Mouse (Mus musculus): ENCODE data around the gene Tbl1xr1. TPM values are rescaled to one million over a fixed set of nuclear protein-coding genes. Genes with fewer than 3 reads are reported as not detected.

The Tbl1xr1 gene
- polyA plus RNA-seq, 1 experiment from 2014 or later, result 12.9 TPM

DNA sequence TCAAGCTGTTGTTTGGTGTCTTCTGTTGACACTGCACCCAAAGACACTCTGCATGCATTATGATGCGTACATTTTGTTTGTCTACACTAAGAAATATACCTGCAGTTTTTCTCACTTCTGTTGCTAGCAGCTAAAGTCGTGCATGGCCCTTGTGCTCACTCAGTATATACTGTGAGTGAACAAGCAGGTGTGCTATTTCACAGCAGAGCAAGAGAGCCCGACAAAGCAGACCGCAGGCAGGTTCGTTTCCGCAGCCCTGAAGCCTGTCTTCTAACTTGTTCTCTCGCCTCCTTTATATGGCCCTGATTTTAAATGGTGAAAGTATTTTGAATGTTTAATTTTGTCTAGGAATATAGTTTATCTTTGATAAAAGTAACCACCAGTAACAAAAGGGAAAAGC lies 57.2 kb downstream of the Tbl1xr1 start:
- Histone ChIP-seq H3K27me3 (replicated peaks) (no peaks in the 10 kb centered on the region), H3K4me2 (replicated peaks) (no peak overlapping the region), H3K4me1 (replicated peaks) (no peaks in the 10 kb centered on the region), H3K9ac (no peak overlapping the region), H3K9me3 (no peaks in the 10 kb centered on the region), H3K4me3 (replicated peaks) (no peak overlapping the region), H3K27ac (no peak overlapping the region), H3K36me3 (no peaks in the 10 kb centered on the region)
- no peak for ATAC-seq
- 77% methylated on average over 7 of the region's 7 CpGs for WGBS

DNA sequence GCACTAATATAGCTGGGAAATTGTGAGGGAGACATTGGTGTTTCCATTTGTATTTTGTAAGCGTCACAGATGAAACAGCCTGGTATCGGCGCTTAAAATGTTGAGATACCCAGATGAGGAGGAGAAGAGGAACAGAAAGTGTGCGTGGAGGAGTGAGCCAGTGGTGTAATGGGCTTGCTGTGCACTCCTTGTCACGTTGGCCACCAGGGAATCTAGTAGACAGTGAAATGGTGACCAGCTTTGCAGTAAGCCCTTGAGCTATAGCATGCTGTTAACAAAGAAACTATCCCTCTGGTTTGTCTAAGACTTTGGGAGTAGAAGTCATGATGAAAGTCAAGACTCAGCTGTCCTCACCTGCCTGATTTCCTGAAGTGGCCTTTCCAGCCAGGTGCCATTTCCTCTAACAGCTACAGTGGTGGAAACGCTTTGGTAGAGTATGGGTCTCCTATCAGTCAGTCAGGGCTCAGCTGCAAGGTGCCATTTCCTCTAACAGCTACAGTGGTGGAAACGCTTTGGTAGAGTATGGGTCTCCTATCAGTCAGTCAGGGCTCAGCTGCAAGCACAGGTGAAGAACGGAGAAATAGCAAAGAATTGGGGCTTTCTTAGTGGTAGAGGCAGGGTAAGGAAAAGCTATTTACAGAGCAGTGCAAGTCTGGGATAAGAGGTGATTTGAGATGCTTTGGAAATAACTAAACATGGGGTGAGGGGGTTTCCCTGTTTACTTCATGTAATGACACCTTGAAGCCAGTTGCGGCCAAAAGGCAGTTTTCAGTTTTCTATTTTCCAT lies 61.5 kb downstream of the Tbl1xr1 start:
- no peak overlapping the region for H3K27ac ChIP-seq

DNA sequence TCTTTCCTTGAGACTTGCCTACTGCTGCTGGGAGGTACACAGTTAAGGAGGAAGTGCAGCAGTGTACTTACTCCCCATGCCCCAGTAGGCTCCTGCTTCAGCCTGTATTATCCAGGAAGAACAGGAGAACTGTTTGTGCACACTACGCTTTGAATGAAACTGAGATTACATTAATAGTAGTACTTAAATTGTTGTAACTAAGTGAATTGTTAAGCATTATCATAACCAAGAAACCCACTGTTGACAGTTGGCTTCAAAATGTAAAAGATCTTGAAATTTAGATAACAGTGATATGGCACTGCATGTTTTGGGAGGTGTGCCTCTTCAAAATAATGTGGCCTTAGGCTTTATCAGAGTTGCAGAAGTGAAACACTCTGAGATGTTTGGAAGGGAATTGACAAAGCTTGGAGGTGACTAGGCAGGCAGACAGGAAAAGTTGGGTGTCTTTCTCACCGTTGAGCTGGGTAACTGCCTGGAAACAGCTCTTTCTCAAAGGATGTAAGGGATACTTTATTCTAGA lies 62.2 kb downstream of the Tbl1xr1 start:
- no peak overlapping the region for H3K27ac ChIP-seq
- no peak overlapping the region for H3K9ac ChIP-seq
- no peaks in the 10 kb centered on the region for H3K27me3 ChIP-seq (replicated peaks)
- 74% methylated on average over 2 of the region's 2 CpGs for WGBS
- H3K4me1 ChIP-seq (replicated peaks), result no peaks in the 10 kb centered on the region
- H3K4me3 ChIP-seq (replicated peaks), result no peak overlapping the region
- H3K4me2 ChIP-seq (replicated peaks), result no peak overlapping the region
- H3K9me3 ChIP-seq, result no peaks in the 10 kb centered on the region
- no peaks in the 10 kb centered on the region for H3K36me3 ChIP-seq
- ATAC-seq, result no peak

More for the DNA sequence above, 61.5 kb downstream of the Tbl1xr1 start:
- H3K9ac ChIP-seq, result no peak overlapping the region
- no peaks in the 10 kb centered on the region for H3K36me3 ChIP-seq
- no peaks in the 10 kb centered on the region for H3K9me3 ChIP-seq
- H3K4me3 ChIP-seq (replicated peaks), result no peak overlapping the region
- no peak for ATAC-seq
- H3K4me2 ChIP-seq (replicated peaks), result no peak overlapping the region
- no peaks in the 10 kb centered on the region for H3K4me1 ChIP-seq (replicated peaks)
- 87% methylated on average over 9 of the region's 9 CpGs for WGBS
- H3K27me3 ChIP-seq (replicated peaks), result no peaks in the 10 kb centered on the region

DNA sequence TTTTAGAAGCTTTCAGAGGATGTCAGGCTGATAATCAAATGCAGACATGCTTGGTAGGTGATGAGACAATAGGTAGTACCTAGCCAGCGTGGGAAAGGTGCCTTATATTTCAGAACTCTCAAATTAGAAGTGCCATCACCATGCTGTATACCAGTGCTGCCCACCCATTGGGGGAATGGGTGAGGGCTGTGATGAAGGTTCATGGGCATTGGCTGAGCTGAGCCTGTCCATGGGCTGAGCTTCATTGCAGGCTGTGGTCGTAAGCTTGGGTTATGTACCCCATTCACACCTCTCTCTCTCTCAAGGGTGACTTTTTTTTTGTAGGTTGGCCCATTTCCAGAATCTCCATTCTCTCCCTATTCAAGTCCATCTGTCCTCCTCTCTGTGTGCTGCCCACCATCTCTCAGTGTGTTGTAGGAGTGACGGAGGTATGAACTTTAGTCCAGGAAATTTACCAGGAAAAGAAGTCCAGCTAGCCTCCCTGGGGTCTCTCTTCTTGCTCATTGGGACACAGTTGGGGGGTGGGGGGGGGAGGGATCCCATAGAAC lies 63.7 kb downstream of the Tbl1xr1 start:
- Histone ChIP-seq H3K27me3 (replicated peaks) (no peaks in the 10 kb centered on the region), H3K27ac (no peak overlapping the region), H3K36me3 (no peaks in the 10 kb centered on the region), H3K4me3 (replicated peaks) (no peak overlapping the region), H3K9ac (no peak overlapping the region), H3K4me1 (replicated peaks) (no peaks in the 10 kb centered on the region), H3K9me3 (no peaks in the 10 kb centered on the region), H3K4me2 (replicated peaks) (no peak overlapping the region)
- WGBS, result 81% methylated on average over 3 of the region's 3 CpGs
- ATAC-seq, result no peak

DNA sequence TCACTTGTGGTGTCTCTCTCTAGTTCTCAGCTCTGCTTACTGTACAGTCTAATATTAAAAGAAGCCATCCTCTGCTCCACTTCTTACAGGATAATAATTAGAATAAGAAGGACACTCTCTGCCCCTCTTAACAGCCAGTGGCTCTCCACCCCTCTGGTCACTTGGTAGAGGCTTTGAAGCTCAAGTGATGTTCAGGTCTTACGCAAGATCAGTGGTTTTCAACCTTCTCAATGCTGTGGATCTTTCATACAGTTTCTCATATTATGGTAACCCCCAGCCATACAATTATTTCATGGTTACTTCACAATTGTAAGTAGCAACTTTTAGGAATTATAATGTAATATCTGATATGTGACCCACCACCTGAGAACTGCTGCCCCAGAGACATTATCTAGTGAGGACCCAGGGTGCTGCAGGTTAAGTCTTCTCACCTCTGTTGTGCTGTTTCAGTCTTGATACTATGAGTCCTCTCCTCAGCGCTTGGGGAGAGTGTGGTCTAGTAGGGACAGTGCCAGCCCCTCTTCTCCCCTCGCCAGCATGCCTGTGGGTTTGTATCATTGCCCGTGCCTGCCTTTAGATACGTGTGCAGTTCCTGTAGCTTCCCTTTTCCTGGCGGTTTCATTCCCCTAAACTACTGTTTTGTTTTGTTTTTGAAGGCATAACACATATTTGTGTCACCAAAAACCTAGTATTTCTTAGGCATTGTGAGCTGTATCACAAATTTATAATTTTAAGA lies 65.7 kb downstream of the Tbl1xr1 start:
- Histone ChIP-seq H3K4me1 (replicated peaks) (no peaks in the 10 kb centered on the region), H3K27ac (no peak overlapping the region), H3K4me3 (replicated peaks) (no peak overlapping the region), H3K36me3 (no peaks in the 10 kb centered on the region), H3K4me2 (replicated peaks) (no peak overlapping the region), H3K27me3 (replicated peaks) (no peaks in the 10 kb centered on the region), H3K9ac (no peak overlapping the region), H3K9me3 (no peaks in the 10 kb centered on the region)
- WGBS, result 89% methylated on average over 6 of the region's 6 CpGs
- no peak for ATAC-seq

DNA sequence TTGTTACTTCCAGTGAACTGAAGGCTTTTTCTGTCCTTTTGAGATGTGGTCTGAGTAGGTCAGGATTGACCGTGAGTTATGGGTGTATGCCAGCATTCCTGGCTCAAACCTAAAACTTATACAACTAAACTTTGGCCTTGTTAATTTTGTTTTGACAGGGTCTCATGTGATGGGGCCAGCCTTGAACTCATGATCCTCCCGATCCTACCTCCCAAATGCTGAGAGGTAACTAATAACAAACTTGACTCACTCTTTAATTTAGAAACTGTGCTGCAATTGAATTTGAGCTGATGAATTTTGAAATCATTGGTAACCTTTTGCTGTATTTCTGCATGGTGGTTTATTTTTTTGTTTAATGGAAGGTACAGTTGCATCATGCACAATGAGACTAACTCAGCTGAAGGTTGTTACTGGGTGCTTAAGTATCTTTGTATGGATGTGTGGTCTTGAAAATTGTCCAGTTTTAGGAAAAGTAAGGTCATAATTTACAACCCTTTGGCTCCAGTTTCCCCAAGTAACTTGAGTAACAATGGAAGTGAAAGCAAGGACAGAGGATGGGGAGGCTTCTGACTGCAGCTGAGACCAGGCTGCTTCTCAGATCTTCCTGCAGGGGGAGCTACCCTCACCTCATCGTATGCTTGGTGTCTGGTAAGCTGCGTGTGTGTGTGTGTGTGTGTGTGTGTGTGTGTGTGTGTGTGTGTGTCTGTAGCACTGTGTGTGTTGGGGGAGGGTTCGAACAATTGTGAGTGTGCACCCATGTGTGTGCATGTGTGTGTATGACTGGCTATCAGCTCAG lies 66.6 kb downstream of the Tbl1xr1 start:
- no peaks in the 10 kb centered on the region for H3K9me3 ChIP-seq
- no peak overlapping the region for H3K4me3 ChIP-seq (replicated peaks)
- H3K4me1 ChIP-seq (replicated peaks), result no peaks in the 10 kb centered on the region
- no peaks in the 10 kb centered on the region for H3K27me3 ChIP-seq (replicated peaks)
- H3K9ac ChIP-seq, result no peak overlapping the region
- H3K27ac ChIP-seq, result no peak overlapping the region
- no peak overlapping the region for H3K4me2 ChIP-seq (replicated peaks)
- 81% methylated on average over 5 of the region's 5 CpGs for WGBS
- 0 out of 2 replicates have a peak, but pooled peaks have one; percentile 38 for ATAC-seq
- H3K36me3 ChIP-seq, result no peaks in the 10 kb centered on the region

DNA sequence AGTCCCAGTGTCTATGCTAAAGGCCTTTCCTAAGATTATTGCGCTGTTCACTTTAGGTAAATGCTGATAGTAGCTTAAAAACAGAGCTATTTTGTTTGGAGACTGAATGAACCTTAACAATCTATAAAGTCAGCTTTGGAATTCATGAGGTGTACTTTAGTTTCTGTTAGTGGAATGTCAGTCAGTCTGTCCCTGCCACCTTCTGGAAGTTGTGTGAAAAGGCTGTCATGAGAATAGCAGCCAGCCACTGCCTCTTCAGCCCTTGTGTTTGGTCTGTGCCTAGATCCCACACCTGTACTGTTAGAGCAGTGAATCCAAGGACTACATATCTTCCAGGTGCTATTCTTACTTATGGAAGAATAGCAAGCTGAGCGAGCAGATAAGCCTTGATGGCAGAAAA lies 67.8 kb downstream of the Tbl1xr1 start:
- H3K9ac ChIP-seq, result no peak overlapping the region
- H3K36me3 ChIP-seq, result no peaks in the 10 kb centered on the region
- H3K4me3 ChIP-seq (replicated peaks), result no peak overlapping the region
- WGBS, result 85% methylated on average over 2 of the region's 2 CpGs
- no peaks in the 10 kb centered on the region for H3K9me3 ChIP-seq
- no peaks in the 10 kb centered on the region for H3K27me3 ChIP-seq (replicated peaks)
- H3K27ac ChIP-seq, result no peak overlapping the region
- H3K4me2 ChIP-seq (replicated peaks), result no peak overlapping the region
- ATAC-seq, result no peak
- H3K4me1 ChIP-seq (replicated peaks), result no peaks in the 10 kb centered on the region

DNA sequence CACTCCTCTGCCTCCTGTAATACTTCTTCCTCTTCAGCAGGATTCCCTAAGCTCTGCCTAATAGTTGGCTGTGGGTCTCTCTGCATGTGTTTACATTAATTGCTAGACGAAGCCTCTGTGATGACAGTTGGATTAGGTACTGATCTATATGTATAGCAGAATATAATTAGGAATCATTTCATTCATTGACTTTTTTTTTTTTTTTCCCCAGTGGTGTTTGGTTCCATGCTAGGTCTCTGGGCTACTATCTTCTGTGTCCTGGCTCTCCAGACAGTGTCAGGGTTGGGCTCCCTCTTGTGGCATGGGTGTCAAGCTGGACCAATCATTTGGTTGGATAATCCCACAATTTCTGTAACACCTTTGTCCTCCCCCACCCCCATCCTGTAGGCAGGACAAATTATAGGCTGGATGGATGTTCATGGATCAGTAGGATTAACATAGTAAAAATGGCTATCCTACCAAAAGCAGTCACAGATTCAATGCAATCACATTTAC lies 71.0 kb downstream of the Tbl1xr1 start:
- no peak for ATAC-seq
- Histone ChIP-seq H3K4me1 (replicated peaks) (no peaks in the 10 kb centered on the region), H3K36me3 (no peaks in the 10 kb centered on the region), H3K27ac (no peak overlapping the region), H3K4me3 (replicated peaks) (no peak overlapping the region), H3K4me2 (replicated peaks) (no peak overlapping the region), H3K9ac (no peak overlapping the region), H3K27me3 (replicated peaks) (no peaks in the 10 kb centered on the region), H3K9me3 (no peaks in the 10 kb centered on the region)
- 52% methylated on average over 1 of the region's 1 CpGs for WGBS

DNA sequence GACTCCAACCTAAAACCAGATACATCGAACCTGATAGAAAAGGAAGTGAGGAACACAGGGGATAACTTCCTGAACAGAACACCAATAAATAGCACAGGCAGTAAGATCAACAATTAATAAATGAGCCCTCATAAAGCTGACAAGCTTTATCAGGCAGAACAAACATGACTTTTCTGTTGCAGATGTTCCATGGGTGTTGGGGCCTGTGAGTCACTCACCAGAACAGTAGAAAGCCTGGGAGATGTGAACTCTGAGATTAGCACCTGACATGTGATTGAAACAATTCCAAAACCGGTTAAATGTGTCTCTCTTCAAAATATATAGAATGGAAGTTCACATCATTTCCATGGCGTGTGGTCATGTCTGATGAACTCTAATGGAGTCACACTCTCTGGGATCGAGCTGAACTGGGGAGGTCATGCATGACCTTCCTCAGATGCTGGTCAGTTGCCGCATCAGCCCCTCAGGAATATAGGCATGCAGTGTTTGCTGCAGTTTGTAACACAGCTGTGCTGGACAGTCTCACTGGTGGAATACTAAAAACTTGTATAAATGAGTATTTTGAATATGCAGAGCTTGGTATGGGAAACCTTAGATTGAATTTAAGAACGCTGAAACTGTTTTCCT lies 72.0 kb downstream of the Tbl1xr1 start:
- H3K4me3 ChIP-seq (replicated peaks), result no peak overlapping the region
- H3K4me1 ChIP-seq (replicated peaks), result no peaks in the 10 kb centered on the region
- H3K9me3 ChIP-seq, result no peaks in the 10 kb centered on the region
- H3K4me2 ChIP-seq (replicated peaks), result no peak overlapping the region
- H3K27me3 ChIP-seq (replicated peaks), result no peaks in the 10 kb centered on the region
- peak; percentile 75 for ATAC-seq
- no peak overlapping the region for H3K9ac ChIP-seq
- no peak overlapping the region for H3K27ac ChIP-seq
- H3K36me3 ChIP-seq, result no peaks in the 10 kb centered on the region
- WGBS, result 75% methylated on average over 6 of the region's 6 CpGs

DNA sequence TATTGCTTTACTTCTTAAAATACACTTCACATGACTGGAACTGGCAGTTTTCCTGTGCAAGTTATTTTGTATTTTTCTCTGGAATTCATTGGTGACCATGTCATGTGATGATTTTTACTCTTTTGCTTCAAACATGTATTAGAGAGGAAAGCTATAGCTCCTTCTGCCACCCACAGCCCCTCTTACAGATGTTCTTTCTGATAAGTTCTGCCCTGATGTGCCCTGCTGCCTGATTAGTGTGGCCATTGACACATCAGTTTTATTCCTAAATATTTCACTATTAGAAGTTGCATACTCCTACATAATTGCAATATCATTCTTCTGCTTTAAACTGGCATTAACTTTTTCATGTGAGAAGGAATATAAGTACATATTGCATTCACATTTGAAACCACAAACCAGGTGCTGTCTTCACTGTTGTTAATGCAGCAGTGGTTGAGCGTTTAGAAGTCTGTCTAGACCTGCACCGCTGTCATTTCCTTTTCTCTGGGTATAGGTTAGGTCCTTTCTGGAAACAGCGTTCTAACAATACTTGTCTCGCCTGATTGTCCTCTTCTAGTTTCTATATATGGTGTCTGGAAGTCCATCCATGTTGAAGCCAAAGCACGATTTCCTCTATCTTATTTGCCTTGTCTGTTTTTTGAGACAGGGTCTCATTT lies 74.5 kb downstream of the Tbl1xr1 start:
- no peak for ATAC-seq
- Histone ChIP-seq H3K4me3 (replicated peaks) (no peak overlapping the region), H3K4me2 (replicated peaks) (no peak overlapping the region), H3K27ac (no peak overlapping the region), H3K4me1 (replicated peaks) (no peaks in the 10 kb centered on the region), H3K27me3 (replicated peaks) (no peaks in the 10 kb centered on the region), H3K9ac (no peak overlapping the region), H3K36me3 (no peaks in the 10 kb centered on the region), H3K9me3 (no peaks in the 10 kb centered on the region)
- WGBS, result 92% methylated on average over 5 of the region's 5 CpGs

DNA sequence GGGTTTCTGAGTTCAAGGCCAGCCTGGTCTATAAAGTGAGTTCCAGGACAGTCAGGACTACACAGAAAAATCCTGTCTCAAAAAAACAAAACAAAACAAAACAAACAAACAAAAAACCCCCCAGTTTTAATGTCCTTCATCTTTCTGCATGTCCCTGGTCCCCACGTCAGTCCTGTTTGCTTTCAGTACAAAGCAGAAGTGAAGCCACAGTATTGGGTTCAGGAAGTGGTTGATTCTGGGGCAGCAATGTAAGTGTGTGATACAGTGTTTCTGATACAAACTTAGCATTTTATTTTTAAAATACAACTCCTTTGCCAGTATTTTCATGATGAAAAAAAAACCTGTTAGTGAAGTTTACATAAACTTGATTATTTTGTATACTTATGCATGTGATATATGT lies 76.3 kb downstream of the Tbl1xr1 start:
- ATAC-seq, result no peak
- 90% methylated on average over 1 of the region's 1 CpGs for WGBS
- Histone ChIP-seq H3K4me3 (replicated peaks) (no peak overlapping the region), H3K4me2 (replicated peaks) (no peak overlapping the region), H3K27ac (no peak overlapping the region), H3K36me3 (no peaks in the 10 kb centered on the region), H3K9me3 (no peaks in the 10 kb centered on the region), H3K27me3 (replicated peaks) (no peaks in the 10 kb centered on the region), H3K9ac (no peak overlapping the region), H3K4me1 (replicated peaks) (no peaks in the 10 kb centered on the region)

All from intestine, embryonic 15.5 days (tissue).